Mouse (Mus musculus): Measurements from ENCODE around the gene 2010111I01Rik. TPM values are rescaled to one million over a fixed set of nuclear protein-coding genes. Genes with fewer than 3 reads are reported as not detected.

The 2010111I01Rik gene
- polyA plus RNA-seq, 1 experiment from 2014 or later, result 87.6 TPM

GRCm38 (mm10) chr13:63356558-63356957, 391.9 kb downstream of the 2010111I01Rik start:
- no peak overlapping the region for H3K9ac ChIP-seq
- WGBS, result 38% methylated on average over 3 of the region's 3 CpGs
- H3K4me1 ChIP-seq (replicated peaks), result no peaks in the 10 kb centered on the region
- H3K36me3 ChIP-seq, result no peaks in the 10 kb centered on the region
- no peak overlapping the region for H3K4me2 ChIP-seq
- no peak for ATAC-seq (ENCODE audit: low read depth)
- H3K9me3 ChIP-seq, result no peaks in the 10 kb centered on the region
- no peak overlapping the region for H3K27ac ChIP-seq (replicated peaks)
- no peaks in the 10 kb centered on the region for H3K27me3 ChIP-seq
- H3K4me3 ChIP-seq, result no peak overlapping the region

GRCm38 (mm10) chr13:63359393-63359792, 394.7 kb downstream of the 2010111I01Rik start:
- no peak for ATAC-seq (ENCODE audit: low read depth)
- Histone ChIP-seq H3K27me3 (no peaks in the 10 kb centered on the region), H3K4me1 (replicated peaks) (no peaks in the 10 kb centered on the region), H3K4me2 (no peak overlapping the region), H3K9ac (no peak overlapping the region), H3K9me3 (no peaks in the 10 kb centered on the region), H3K4me3 (no peak overlapping the region), H3K36me3 (no peaks in the 10 kb centered on the region), H3K27ac (replicated peaks) (no peak overlapping the region)
- 86% methylated on average over 4 of the region's 4 CpGs for WGBS

GRCm38 (mm10) chr13:63360111-63360885, 395.6 kb downstream of the 2010111I01Rik start:
- Histone ChIP-seq H3K4me1 (replicated peaks) (no peaks in the 10 kb centered on the region), H3K9ac (no peak overlapping the region), H3K27me3 (no peaks in the 10 kb centered on the region), H3K4me2 (no peak overlapping the region), H3K27ac (replicated peaks) (no peak overlapping the region), H3K9me3 (no peaks in the 10 kb centered on the region), H3K4me3 (no peak overlapping the region), H3K36me3 (no peaks in the 10 kb centered on the region)
- 82% methylated on average over 4 of the region's 4 CpGs for WGBS
- ATAC-seq (ENCODE audit: low read depth), result no peak

GRCm38 (mm10) chr13:63361755-63362154, 397.1 kb downstream of the 2010111I01Rik start:
- H3K9ac ChIP-seq, result no peak overlapping the region
- H3K27ac ChIP-seq (replicated peaks), result no peak overlapping the region
- H3K27me3 ChIP-seq, result no peaks in the 10 kb centered on the region
- no peaks in the 10 kb centered on the region for H3K36me3 ChIP-seq
- H3K4me3 ChIP-seq, result no peak overlapping the region
- no peaks in the 10 kb centered on the region for H3K4me1 ChIP-seq (replicated peaks)
- 86% methylated on average over 3 of the region's 3 CpGs for WGBS
- no peaks in the 10 kb centered on the region for H3K9me3 ChIP-seq
- no peak overlapping the region for H3K4me2 ChIP-seq
- no peak for ATAC-seq (ENCODE audit: low read depth)

- no peak for ATAC-seq (ENCODE audit: low read depth)
- Histone ChIP-seq H3K27me3 (no peaks in the 10 kb centered on the region), H3K36me3 (no peaks in the 10 kb centered on the region), H3K4me1 (replicated peaks) (no peaks in the 10 kb centered on the region), H3K27ac (replicated peaks) (no peak overlapping the region), H3K9ac (no peak overlapping the region), H3K4me3 (no peak overlapping the region), H3K4me2 (no peak overlapping the region), H3K9me3 (no peaks in the 10 kb centered on the region)
- 90% methylated on average over 7 of the region's 7 CpGs for WGBS
These were observed 408.9 kb downstream of the 2010111I01Rik start for GRCm38 (mm10) chr13:63373460-63374166.

MicroRNAs within 50 kb of the gene (microRNA counts, 519-probe panel; counts per million panel counts)
- microRNA mmu-miR-23b (4,276 counts per million, percentile 72 among the panel's probes with 10 or more counts), microRNA mmu-miR-24 (3,849 counts per million, percentile 60 among the panel's probes with 10 or more counts), microRNA mmu-miR-27b (3,280 counts per million, percentile 41 among the panel's probes with 10 or more counts)

Small RNA genes within 50 kb of the gene (microRNA-seq; reads per million reads assigned to microRNA genes)
- 11,339 reads per million, percentile 97 among the genes with 10 or more reads in this experiment for gene Mir23b
- gene Mir24-1, result not detected
- 828 reads per million, percentile 79 among the genes with 10 or more reads in this experiment for gene Mir27b
- gene Mir3074-1, result not detected

Other genes starting within 250 kb of the 2010111I01Rik start
- gene Platr25, start 204.2 kb upstream of the 2010111I01Rik start, polyA plus RNA-seq (2015; fragmentation: Nextera tagmentation; extraction: Ambion mirVana), result 41.3 and 41.6 TPM in 2 replicates
- 10.9 and 11.4 TPM in 2 replicates for gene Gm5141, start 179.1 kb upstream of the 2010111I01Rik start, polyA plus RNA-seq (2015; fragmentation: Nextera tagmentation; extraction: Ambion mirVana)
- gene Fbp2, start 106.5 kb upstream of the 2010111I01Rik start, polyA plus RNA-seq (2015; fragmentation: Nextera tagmentation; extraction: Ambion mirVana), result 0.33 and 0.51 TPM in 2 replicates
- gene Fbp1, start 76.6 kb upstream of the 2010111I01Rik start, polyA plus RNA-seq (2015; fragmentation: Nextera tagmentation; extraction: Ambion mirVana), result 2.3 and 2.9 TPM in 2 replicates